Mouse (Mus musculus) embryonic facial prominence, embryonic 11.5 days (tissue): ENCODE measurements around the gene Gm2056. TPM values are rescaled to one million over a fixed set of nuclear protein-coding genes. Genes with fewer than 3 reads are reported as not detected.
"Not testable (repeated sequence)": the region's sequence is repeated elsewhere in the genome, so short reads cannot be mapped to it uniquely, and the experiment has no call there.

Experiments used
- ATAC-seq: fragments of 200-750 bp; cut with Nextera tagmentation; replicated peaks from 2 replicates; pipeline ENCODE4 v1.8.0; 2017; ENCODE audit warnings: low read depth; ENCODE audit not compliant: insufficient number of reproducible peaks, low FRiP score, low TSS enrichment
- DNase-seq: peaks from one replicate; pipeline ENCODE4 v3.0.0-alpha.2; 2015; ENCODE audit warnings: low spot score
- H3K27ac ChIP-seq: fragments of 300-500 bp; sonication (generic); replicated peaks from 2 replicates; pipeline ENCODE4 v1.5.1; 2014; ENCODE audit warnings: mild to moderate bottlenecking, low read depth, low read length, control low read depth
- H3K27me3 ChIP-seq: fragments of 300-500 bp; sonication (generic); 2 replicates; pipeline ENCODE4 v1.6.1; 2014; ENCODE audit warnings: mild to moderate bottlenecking, low read length, moderate library complexity, mixed read lengths; ENCODE audit not compliant: control insufficient read depth, insufficient read depth
- H3K36me3 ChIP-seq: fragments of 300-500 bp; sonication (generic); replicated peaks from 2 replicates; pipeline ENCODE4 v1.6.1; 2014; ENCODE audit warnings: low read depth, mild to moderate bottlenecking, low read length, moderate library complexity, mixed read lengths; ENCODE audit not compliant: control insufficient read depth, insufficient read depth
- H3K4me1 ChIP-seq: fragments of 300-500 bp; sonication (generic); 2 replicates; pipeline ENCODE4 v1.6.1; 2014; ENCODE audit warnings: low read length, mixed read lengths; ENCODE audit not compliant: control insufficient read depth, insufficient read depth
- H3K4me2 ChIP-seq: fragments of 300-500 bp; sonication (generic); 2 replicates; pipeline ENCODE4 v1.6.1; 2014; ENCODE audit warnings: low read depth, mild to moderate bottlenecking, control low read depth, low read length, moderate library complexity
- H3K4me3 ChIP-seq: fragments of 300-500 bp; sonication (generic); 2 replicates; pipeline ENCODE4 v1.5.1; 2014; ENCODE audit warnings: low read depth, low read length, control low read depth
- H3K9ac ChIP-seq: fragments of 300-500 bp; sonication (generic); replicated peaks from 2 replicates; pipeline ENCODE4 v1.6.1; 2014; ENCODE audit warnings: mild to moderate bottlenecking, control low read depth, low read length
- H3K9me3 ChIP-seq: fragments of 300-500 bp; sonication (generic); replicated peaks from 2 replicates; pipeline ENCODE4 v1.6.1; 2016; ENCODE audit warnings: mild to moderate bottlenecking, low read length, inconsistent platforms, mixed read lengths; ENCODE audit not compliant: control insufficient read depth
- WGBS: fragments of 180-500 bp; shearing (Covaris S2); extraction: QIAGEN DNeasy Blood & Tissue Kit; methylation state at CpG from one replicate; pipeline ENCODE4 v1.1.7; 2014; 5-methylcytosine and 5-hydroxymethylcytosine counted together
- polyA plus RNA-seq: library from polyadenylated mRNA; unstranded; fragments of >200 nt; fragmentation: Nextera tagmentation; extraction: Ambion mirVana; gene quantifications from 2 replicates; pipeline ENCODE4 v1.2.1, GENCODE M21; 2014

Gm2056 gene
- polyA plus RNA-seq = not detected in 2 replicates

DNA sequence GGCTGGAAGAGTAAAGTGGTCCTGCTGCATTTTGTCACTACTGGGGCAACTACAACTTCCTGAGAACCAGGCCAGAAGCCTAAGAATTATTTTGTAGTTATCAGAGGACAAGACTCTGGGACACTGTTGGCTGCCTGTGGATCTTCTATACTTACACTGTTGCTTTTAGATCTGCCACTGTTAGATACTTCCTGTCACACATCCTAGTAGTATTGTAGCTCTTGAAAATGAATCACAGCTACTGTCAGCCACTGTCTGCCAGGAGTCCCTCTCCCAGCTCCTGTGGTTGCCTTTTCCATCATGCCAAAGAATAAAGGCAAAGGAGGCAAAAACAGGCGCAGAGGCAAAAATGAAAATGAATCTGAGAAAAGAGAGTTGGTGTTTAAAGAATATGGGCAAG is at the start of gene Gm2056:
Gene Gm2056, plus strand, starts transcription at position 301 of the 400 bp plus-strand sequence.
- not testable (repeated sequence) for H3K4me2 ChIP-seq, H3K4me1 ChIP-seq, ATAC-seq, H3K4me3 ChIP-seq, H3K27me3 ChIP-seq, H3K27ac ChIP-seq, DNase-seq, H3K36me3 ChIP-seq, H3K9me3 ChIP-seq, H3K9ac ChIP-seq
- 100% methylated on average over 1 of the region's 1 CpGs for WGBS

DNA sequence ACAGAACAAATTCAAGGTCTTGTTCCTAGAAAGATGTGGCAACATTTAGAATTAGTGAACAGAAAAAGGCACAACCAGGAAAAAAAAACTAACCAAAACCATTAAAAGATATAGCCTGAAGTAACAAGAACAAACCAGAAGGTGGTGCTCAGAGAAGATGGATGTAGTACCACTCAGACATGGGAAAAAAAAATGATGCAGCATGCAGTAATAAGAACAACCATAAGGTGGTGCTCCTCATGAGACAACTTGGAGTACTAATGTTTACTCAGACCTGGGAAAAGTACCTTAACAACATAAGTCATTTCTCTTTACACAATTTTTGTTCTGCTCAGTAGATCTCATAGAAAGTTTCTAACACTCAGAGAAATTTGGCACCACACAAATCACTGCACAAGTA is 42.8 kb upstream of the Gm2056 start:
- not testable (repeated sequence) for H3K27me3 ChIP-seq, DNase-seq, H3K4me1 ChIP-seq, H3K36me3 ChIP-seq, H3K4me2 ChIP-seq, H3K9ac ChIP-seq, H3K9me3 ChIP-seq, H3K4me3 ChIP-seq, H3K27ac ChIP-seq, ATAC-seq

DNA sequence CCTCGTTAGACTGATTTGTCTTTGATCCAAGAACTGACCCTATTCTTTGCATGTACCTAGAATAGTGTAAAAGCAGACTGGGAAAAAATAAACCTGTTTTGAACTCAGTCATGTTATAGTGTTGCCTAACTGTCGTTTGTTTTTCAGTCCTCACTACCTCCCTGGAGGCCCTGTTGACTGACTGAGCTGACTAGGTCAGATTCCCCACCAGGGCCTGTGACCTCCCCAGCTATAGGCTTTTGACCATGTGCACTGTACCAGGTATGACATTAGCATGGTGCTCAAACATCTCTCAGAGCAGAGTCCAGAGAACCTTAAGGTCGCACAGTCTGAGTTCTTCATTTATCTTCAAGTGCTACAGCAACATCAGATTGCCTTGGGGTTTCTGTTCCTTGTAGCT is 22.7 kb upstream of the Gm2056 start:
- 83% methylated on average over 3 of the region's 3 CpGs for WGBS
- not testable (repeated sequence) for ATAC-seq, H3K4me3 ChIP-seq, H3K36me3 ChIP-seq, H3K9me3 ChIP-seq, DNase-seq, H3K27me3 ChIP-seq, H3K27ac ChIP-seq, H3K4me2 ChIP-seq, H3K4me1 ChIP-seq, H3K9ac ChIP-seq

DNA sequence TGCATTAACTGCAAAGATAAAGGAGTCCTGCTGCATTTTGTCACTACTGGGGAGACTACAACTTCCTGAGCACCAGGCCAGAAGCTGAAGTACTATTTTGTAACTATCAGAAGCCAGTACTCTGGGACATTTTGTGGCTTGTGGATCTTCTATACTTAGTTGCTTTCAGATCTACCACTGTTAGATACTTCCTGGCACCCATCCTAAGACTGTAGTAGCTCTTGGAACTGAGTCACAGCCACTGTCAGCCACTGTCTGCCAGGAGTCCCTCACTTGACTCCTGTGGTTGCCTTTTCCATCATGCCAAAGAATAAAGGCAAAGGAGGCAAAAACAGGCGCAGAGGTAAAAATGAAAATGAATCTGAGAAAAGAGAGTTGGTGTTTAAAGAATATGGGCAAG is 15.3 kb upstream of the Gm2056 start, which contains the start of gene Gm2075:
Gene Gm2075, plus strand, starts transcription at position 301 of the 400 bp plus-strand sequence.
- not testable (repeated sequence) for H3K4me1 ChIP-seq, H3K4me3 ChIP-seq, H3K36me3 ChIP-seq, H3K4me2 ChIP-seq, H3K27ac ChIP-seq, H3K27me3 ChIP-seq, H3K9ac ChIP-seq, H3K9me3 ChIP-seq, DNase-seq, ATAC-seq
- no CpG with 5 or more reads among the region's 1 CpGs for WGBS

DNA sequence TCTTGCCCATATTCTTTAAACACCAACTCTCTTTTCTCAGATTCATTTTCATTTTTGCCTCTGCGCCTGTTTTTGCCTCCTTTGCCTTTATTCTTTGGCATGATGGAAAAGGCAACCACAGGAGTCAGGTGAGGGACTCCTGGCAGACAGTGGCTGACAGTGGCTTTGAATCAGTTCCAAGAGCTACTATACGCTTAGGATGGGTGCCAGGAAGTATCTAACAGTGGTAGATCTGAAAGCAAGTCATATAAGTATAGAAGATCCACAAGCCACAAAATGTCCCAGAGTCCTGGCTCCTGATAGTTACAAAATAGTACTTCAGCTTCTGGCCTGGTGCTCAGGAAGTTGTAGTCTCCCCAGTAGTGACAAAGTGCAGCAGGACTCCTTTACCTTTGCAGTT is 8.1 kb upstream of the Gm2056 start, which contains the start of gene Gm6803:
Gene Gm6803, minus strand, starts transcription at position 101 of the 400 bp plus-strand sequence.
- ATAC-seq, H3K9ac ChIP-seq, H3K27me3 ChIP-seq, H3K36me3 ChIP-seq, H3K4me1 ChIP-seq, H3K27ac ChIP-seq, H3K9me3 ChIP-seq, H3K4me2 ChIP-seq, H3K4me3 ChIP-seq, DNase-seq: not testable (repeated sequence)
- WGBS = 79% methylated on average over 2 of the region's 2 CpGs

DNA sequence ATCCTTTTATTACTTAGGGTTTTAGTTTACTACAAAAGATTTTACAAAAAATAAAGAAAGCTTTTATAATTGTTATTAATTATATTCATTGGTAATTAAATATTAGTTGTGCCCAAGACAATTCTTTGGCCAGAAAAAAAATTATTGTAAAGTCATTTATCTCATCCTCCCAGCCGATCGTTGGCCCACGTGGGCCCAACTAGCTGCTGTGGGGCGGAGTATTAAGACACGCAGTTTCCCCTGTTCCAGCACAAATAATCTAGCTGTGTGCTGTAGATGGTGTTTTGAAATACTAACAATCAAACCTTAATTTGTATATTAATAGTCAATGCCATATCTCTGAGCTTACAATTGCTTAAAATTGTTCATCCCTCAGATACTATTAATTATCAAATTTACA is 5.4 kb downstream of the Gm2056 start:
- not testable (repeated sequence) for H3K4me1 ChIP-seq, H3K4me2 ChIP-seq, H3K9me3 ChIP-seq, H3K36me3 ChIP-seq, DNase-seq, H3K9ac ChIP-seq, H3K27me3 ChIP-seq, ATAC-seq, H3K27ac ChIP-seq, H3K4me3 ChIP-seq
- WGBS = 91% methylated on average over 5 of the region's 5 CpGs

DNA sequence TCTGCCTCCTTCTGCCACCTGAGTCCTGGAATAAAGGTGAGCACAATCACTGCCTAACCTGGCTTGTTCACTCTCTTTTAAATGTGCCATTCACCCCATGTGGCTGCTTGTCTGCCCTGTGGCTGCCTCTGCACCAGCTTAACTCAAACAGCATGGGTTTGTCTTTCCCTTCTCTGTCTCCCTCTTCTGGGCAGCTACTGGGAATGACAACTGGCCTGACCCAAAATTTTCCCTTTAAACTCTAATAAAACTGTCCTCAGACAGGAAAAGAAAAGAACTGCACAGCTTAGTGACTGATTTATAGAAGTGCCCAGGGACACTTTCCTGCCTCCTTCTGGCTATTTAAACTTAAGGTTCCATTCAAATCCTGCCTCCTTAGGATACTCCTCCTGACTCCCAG is 12.3 kb downstream of the Gm2056 start:
- not testable (repeated sequence) for H3K9ac ChIP-seq, H3K36me3 ChIP-seq, H3K27me3 ChIP-seq, H3K4me2 ChIP-seq, H3K9me3 ChIP-seq, DNase-seq, H3K27ac ChIP-seq, H3K4me1 ChIP-seq, ATAC-seq, H3K4me3 ChIP-seq

DNA sequence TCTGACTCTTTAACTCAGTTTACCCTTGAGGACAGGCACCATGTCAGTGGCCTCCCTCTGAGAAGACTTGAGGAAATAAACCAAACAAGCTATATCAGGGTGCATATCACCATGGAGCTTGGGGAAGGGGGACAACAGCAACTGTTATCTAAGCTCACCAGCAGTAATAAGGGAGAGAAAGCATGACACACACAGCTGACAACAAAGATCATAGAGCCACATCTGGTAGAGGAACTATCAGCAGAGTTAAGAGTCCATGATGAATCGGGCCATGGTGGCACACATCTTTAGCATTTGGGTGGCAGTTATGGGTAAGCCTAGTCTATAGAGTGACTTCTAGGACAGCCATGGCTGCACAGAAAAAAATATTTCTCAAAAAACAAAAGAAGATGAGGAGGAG is 12.9 kb downstream of the Gm2056 start:
- not testable (repeated sequence) for H3K27ac ChIP-seq, H3K9me3 ChIP-seq, H3K4me3 ChIP-seq, H3K36me3 ChIP-seq, H3K27me3 ChIP-seq, H3K4me1 ChIP-seq, DNase-seq, ATAC-seq, H3K9ac ChIP-seq, H3K4me2 ChIP-seq
- 93% methylated on average over 1 of the region's 1 CpGs for WGBS
